Mouse (Mus musculus): Measurements from ENCODE around the gene Dclre1b. TPM values are rescaled to one million over a fixed set of nuclear protein-coding genes. Genes with fewer than 3 reads are reported as not detected.

Gene Dclre1b
- total RNA-seq, 1 experiment from 2014 or later, result 17.2 TPM

DNA sequence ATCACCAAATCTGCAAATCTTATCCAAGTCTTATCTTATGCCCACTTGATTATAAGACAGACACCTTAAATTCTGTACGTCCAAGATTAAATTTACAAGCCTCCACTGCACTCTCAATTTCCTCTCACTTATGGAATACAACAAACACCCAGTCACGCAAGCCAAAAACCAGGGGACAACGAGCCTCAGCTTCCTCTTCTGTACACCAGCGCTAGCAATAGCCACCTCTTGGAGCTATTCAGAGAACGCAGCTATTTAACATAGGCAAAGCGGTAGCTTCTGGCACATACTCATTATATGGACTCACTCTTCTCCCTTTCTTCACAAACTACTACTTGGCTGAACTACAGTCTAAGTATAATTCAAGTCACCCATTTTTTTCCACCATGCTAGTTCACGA is 30.1 kb downstream of the Dclre1b start:
- ATAC-seq (replicated peaks; ENCODE audit: low read depth, poor library complexity, severe bottlenecking), result peak; percentile 53

DNA sequence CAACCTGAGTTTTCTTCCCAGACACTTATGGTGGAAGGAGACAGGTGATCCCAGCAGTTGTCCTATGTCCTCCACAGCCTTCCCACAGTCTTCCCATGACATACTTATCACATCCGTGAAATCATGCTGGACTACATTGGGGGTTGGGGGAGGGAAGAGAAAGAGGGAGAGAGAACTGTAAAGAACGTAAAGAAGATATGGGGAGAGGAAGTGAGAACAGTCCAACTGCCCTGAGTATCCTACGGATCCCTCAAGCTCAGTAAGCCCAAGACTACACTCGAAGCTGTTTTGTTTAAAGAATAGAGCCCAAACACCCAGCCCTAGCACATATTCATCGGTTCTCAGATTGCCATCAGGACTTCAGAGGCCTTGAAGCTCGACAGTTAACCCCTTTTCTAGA is 30.6 kb downstream of the Dclre1b start:
- ATAC-seq (replicated peaks; ENCODE audit: low read depth, poor library complexity, severe bottlenecking), result no peak

DNA sequence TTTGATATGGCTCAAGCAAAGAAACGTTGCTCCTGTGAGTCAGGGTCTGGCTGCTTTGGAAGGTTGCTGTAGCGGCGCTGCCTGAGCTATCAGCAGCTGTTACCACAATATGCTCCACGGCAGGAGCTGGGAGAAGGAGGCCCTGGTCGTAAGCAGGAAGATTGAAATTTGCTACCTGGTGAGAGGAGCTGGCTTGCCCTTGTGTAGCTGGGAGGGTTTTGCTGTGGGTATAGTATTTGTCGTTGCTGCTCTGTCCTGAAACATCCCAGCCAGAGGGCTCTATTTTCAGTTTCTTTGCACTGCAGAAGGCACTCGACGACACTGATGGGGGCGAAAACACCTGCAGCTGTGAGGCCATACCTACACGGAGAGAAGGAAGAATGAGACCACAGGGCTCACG is 31.3 kb downstream of the Dclre1b start:
- ATAC-seq (replicated peaks; ENCODE audit: low read depth, poor library complexity, severe bottlenecking), result no peak

DNA sequence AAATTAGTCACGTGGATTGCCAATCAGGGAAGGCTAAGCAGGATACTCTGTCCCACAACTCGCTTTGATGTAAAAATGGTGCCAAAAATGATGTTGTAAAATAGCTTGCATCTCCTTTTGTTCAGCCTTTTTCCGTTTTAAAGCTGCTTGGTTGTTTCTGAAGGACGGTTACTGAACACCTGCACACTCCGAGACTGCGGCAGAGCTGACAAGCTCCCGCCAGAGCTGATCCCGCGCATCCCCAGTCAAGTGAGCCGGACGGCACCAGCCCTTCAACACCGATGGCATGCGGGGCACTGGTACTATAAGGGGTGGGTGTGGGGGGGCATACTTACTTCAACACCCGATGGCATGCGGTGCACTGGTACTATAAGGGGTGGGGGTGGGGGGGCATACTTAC is 35.2 kb downstream of the Dclre1b start:
- ATAC-seq (replicated peaks; ENCODE audit: low read depth, poor library complexity, severe bottlenecking), result no peak

DNA sequence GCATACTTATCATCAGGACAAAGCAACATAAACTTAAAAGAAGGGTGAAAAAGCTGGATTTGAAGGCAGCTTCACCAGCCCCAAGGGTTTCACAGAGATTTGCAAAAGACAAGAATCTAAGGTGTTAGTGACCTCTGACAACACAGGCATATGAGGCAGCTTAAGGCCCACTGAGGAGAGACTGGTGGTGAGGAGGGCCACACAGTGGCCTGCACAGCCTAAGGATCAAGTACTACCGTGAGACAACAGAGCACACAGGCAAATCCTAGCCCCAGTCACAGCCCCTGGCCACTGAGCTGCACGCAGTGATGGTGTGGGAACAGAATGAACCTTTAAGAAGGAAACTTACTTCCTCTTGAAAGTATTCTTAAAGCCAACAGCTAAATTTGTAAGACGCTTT is 35.7 kb downstream of the Dclre1b start:
- no peak for ATAC-seq (replicated peaks; ENCODE audit: low read depth, poor library complexity, severe bottlenecking)

DNA sequence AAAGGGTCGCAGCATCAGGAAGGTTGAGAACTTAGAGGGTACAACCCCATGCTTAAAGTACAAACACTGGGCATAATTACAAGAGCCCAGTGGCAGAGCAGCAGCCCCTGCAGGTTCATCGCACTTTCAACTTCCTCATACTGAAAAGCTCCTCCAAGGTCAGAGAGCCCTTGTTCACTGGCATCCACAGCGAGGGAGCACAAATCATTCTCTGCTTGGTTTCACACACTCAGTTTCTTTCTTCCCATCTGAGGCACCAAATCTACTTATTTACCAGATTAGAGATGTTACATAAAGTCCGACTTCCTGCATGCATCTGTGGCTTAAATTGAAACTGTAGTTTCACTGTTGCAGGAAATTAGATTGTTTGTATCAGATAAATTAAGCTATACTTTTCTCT is 36.4 kb downstream of the Dclre1b start:
- peak; percentile 70 for ATAC-seq (replicated peaks; ENCODE audit: low read depth, poor library complexity, severe bottlenecking)

DNA sequence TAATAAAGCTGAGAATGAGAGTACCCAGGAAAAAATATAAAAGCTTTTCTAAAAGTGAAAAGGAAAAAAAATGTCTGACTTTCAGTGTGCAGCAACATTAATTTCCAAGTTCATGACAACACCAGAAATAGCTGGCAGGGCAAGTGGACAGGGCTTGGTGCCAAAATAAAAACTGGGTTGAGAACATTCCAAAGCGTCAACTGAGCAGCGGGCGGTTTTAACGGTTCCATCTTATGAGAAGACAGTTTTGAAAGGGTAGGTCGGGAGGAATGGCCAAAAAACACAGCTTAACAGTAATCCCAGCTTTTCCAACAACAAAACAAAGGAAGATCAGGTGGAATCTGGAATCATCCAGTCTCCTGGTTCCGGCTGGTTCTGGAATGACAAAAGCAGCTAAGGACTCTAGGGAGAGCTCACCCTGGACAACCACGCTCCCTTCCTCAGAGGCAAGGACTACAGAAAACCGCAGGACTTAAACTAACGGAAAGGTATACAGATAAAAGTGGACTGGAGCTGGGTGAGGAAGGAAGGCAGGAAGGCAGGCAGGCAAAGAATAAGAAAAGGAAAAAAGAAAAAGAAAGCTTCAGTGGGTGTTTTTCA is 37.6 kb downstream of the Dclre1b start:
- ATAC-seq (replicated peaks; ENCODE audit: low read depth, poor library complexity, severe bottlenecking), result peak; percentile 50

DNA sequence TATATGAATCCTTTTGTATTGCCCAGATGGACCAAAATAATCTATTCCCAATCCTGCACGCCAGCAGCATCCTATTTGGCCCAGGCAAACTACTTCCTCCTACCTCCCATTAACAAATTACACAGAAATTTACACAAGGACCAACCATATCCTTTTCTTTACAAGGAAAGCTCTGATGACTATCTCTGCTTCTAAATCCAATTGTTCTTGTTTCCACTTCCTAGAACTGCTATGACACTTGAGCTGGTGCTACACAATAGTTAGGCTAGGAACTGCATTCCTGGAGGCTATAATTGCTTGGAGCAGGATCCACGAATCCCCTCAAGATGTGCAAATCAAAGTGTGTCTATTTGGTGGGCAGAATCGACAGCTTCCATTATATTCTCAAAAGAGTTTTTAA is 42.5 kb downstream of the Dclre1b start:
- ATAC-seq (replicated peaks; ENCODE audit: low read depth, poor library complexity, severe bottlenecking), result no peak

DNA sequence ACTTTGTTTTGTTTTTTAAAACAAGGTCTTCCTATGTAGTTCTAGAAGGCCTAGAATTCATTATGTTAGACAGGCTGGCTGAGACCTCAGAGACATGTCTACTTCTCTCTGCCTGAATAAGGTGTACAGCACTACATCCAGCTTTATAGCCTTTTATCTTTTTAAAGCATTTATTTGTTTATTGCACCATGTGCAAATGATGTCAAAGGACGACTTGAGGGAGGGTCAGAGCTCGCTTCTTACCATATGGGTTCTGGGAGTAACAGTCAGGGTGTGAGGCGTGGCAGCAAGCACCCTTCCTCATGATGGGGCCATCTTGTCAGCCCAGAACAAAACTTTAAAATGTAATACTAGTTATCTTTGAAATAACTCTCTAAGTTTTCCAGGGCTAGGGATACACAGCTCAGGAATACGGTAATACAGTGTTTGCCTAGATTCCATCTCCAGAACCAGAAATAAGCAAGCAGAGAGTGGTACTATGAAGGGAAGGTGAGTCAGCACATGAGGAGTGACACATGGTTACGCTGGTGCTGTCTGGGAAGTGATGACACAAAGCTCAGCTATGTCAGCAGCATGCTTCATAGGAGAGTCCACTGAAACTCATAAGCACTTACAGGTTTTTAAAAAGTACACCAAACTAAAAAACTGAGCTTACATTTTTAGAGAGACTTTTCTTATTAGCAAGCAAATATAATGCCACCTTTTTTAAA is 49.8 kb downstream of the Dclre1b start:
- no peak for ATAC-seq (replicated peaks; ENCODE audit: low read depth, poor library complexity, severe bottlenecking)

DNA sequence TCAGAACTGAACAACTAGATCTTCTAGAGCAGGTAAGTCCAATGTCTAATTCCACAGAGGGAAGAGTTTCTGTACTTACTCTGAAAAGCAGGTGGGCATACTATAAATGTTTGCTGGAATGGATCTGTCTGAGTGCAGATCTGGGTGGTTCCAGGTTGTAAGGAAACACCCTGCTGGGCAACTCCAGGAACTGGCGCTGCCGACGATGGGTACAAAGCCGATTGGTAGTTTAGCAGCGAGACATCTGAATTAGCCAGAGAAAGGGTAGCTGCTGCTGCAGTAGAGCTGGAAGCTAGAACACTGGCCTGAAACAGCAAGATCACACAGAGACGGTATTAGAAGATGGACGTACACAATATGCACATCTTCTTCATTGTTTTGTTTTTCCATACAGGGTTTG is 50.8 kb downstream of the Dclre1b start:
- no peak for ATAC-seq (replicated peaks; ENCODE audit: low read depth, poor library complexity, severe bottlenecking)

DNA sequence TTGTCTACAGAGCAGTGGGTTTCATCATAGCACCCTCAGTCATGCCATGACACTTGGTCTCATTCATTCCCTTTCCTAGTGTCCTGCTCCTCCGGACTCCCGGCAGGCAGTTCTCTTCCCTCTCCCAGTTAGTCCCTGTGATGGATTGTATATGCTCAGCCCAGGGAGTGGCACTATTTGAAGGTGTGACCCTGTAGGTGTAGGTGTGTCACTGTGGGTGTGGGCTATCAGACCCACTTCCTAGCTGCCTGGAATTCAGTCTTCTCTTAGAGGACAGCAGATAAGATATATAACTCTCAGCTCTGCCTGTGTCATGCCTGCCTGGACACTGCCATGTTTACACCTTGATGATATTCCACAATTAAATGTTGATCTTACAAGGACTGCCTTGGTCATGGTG is 52.3 kb downstream of the Dclre1b start:
- ATAC-seq (replicated peaks; ENCODE audit: low read depth, poor library complexity, severe bottlenecking), result no peak

DNA sequence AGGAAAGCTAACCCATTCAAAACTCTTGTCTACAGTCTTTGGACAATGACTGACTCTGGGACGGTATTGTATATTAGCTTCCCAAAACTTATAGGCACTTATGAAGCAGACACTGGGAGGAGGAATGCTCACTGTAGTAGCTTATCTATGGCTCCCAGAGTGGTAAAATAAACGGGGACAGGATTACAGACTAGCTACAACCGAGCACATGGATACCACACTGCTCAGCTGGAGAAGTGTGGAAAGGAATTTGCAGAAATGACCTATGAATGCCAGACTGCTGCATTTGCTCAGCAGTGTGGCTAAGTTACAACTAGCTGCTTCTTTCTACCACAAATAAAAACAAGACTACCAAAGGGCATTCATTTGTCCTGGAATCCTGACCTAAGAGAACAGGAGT is 53.9 kb downstream of the Dclre1b start:
- no peak for ATAC-seq (replicated peaks; ENCODE audit: low read depth, poor library complexity, severe bottlenecking)

DNA sequence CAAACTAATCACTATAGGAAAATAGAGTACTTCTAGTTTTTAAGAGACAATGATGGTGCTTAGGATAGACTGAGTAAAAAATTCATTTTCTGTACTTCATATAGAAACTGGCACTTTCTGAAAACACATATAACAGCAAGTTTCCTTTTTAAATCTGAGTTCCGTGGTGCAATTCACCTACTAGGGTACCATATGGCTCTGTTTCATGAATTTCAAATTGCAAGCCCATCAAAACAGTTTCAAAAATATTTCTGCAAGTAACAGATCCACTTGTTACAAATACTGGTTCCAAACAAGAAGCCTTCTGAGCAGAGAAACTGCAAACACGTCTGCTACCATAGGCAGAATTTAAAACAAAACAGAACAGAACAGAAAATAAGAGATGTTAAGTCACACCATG is 57.7 kb downstream of the Dclre1b start:
- ATAC-seq (replicated peaks; ENCODE audit: low read depth, poor library complexity, severe bottlenecking), result no peak

Other genes starting within 250 kb of the Dclre1b start
- not detected in 2 replicates for gene Syt6, start 234.2 kb downstream of the Dclre1b start, total RNA-seq (2017)
- 0.73 and 1.1 TPM in 2 replicates for gene Atg4a-ps, start 163.4 kb downstream of the Dclre1b start, total RNA-seq (2017)
- gene Olfml3, start 71.4 kb downstream of the Dclre1b start, total RNA-seq (2017), result 0.15 and 0.73 TPM in 2 replicates
- not detected in 2 replicates for gene Gm10964, start 70.1 kb downstream of the Dclre1b start, total RNA-seq (2017)
- 75.4 and 87.3 TPM in 2 replicates for gene Hipk1, start 17.9 kb downstream of the Dclre1b start, total RNA-seq (2017)
- gene Ap4b1, start 76 bp upstream of the Dclre1b start, total RNA-seq (2017), result 15.3 and 17.7 TPM in 2 replicates
- not detected in 2 replicates for gene Gm43064, start 129 bp upstream of the Dclre1b start, total RNA-seq (2017)
- 0.39 and 4.5 TPM in 2 replicates for gene Bcl2l15, start 23.2 kb upstream of the Dclre1b start, total RNA-seq (2017)
- 27.9 and 35.2 TPM in 2 replicates for gene Ptpn22, start 50.4 kb upstream of the Dclre1b start, total RNA-seq (2017)
- gene Rsbn1, start 104.7 kb upstream of the Dclre1b start, total RNA-seq (2017), result 45.7 and 47.0 TPM in 2 replicates
- 33.9 and 39.8 TPM in 2 replicates for gene Phtf1, start 158.7 kb upstream of the Dclre1b start, total RNA-seq (2017)

Data from common myeloid progenitor, adult 5-6 weeks (primary cell).